Mouse (Mus musculus) B cell, adult 67 days (primary cell): ENCODE results near the gene Slpi. TPM values are rescaled to one million over a fixed set of nuclear protein-coding genes. Genes with fewer than 3 reads are reported as not detected.

Experiments used
- total RNA-seq, 2 experiments: library from RNA; stranded (reverse); gene quantifications; 4 replicates each; pipeline ENCODE4 v1.2.4; 2023

Slpi gene
- 1 to 10 TPM; 3.2 to 3.5 TPM for total RNA-seq

GRCm38 (mm10) chr2:164389020-164389419 lies at the start of gene Slpi:
Gene Slpi (minus strand): TSS chr2:164389095.

GRCm38 (mm10) chr2:164405060-164405459 lies 16.2 kb upstream of the Slpi start, which contains the start of gene Matn4:
Gene Matn4 (minus strand): TSS chr2:164405160.

GRCm38 (mm10) chr2:164402906-164403305 lies 14.0 kb upstream of the Slpi start, which contains the start of gene Rbpjl:
Gene Rbpjl (plus strand): TSS chr2:164403141.

GRCm38 (mm10) chr2:164332440-164332839 lies 56.5 kb downstream of the Slpi start, which contains the start of gene Svs5:
Gene Svs5 (plus strand): TSS chr2:164332740.

GRCm38 (mm10) chr2:164316451-164316850 lies 72.4 kb downstream of the Slpi start, which contains the start of gene Svs6:
Gene Svs6 (plus strand): TSS chr2:164316751.

Other genes with a start within 250 kb of the Slpi start
- not detected for gene Kcns1, start 218.0 kb downstream of the Slpi start, total RNA-seq
- not detected for gene Wfdc5, start 206.4 kb downstream of the Slpi start, total RNA-seq
- not detected for gene Wfdc12, start 198.5 kb downstream of the Slpi start, total RNA-seq
- gene Wfdc15a, start 189.0 kb downstream of the Slpi start, total RNA-seq: not detected
- gene Wfdc15b, start 167.4 kb downstream of the Slpi start, total RNA-seq: not detected
- gene Svs2, start 150.6 kb downstream of the Slpi start, total RNA-seq: not detected
- not detected for gene Svs3b, start 132.5 kb downstream of the Slpi start, total RNA-seq
- not detected for gene Svs4, start 110.6 kb downstream of the Slpi start, total RNA-seq
- gene Svs3a, start 99.8 kb downstream of the Slpi start, total RNA-seq: not detected
- gene Svs6, start 72.3 kb downstream of the Slpi start, total RNA-seq: not detected
- not detected for gene Svs5, start 56.4 kb downstream of the Slpi start, total RNA-seq
- gene Rbpjl, start 14.0 kb upstream of the Slpi start, total RNA-seq: under 1 TPM; 0.29 to 0.59 TPM
- under 1 TPM; 0.36 to 0.64 TPM for gene Matn4, start 16.1 kb upstream of the Slpi start, total RNA-seq
- 100 to 1,000 TPM; 156 to 168 TPM for gene Sdc4, start 54.8 kb upstream of the Slpi start, total RNA-seq
- gene Sys1, start 67.9 kb upstream of the Slpi start, total RNA-seq: 10 to 100 TPM; 58.9 to 62.8 TPM
- 1 to 10 TPM in 1 of 2 experiments, not detected in 1; 2.3 TPM for gene Gm20458, start 71.9 kb upstream of the Slpi start, total RNA-seq
- gene Trp53tg5, start 84.6 kb upstream of the Slpi start, total RNA-seq: not detected
- 1 to 10 TPM; 6.5 to 9.3 TPM for gene Dbndd2, start 97.0 kb upstream of the Slpi start, total RNA-seq
- gene Pigt, start 108.4 kb upstream of the Slpi start, total RNA-seq: 10 to 100 TPM; 72.9 to 79.0 TPM
- gene Wfdc2, start 173.3 kb upstream of the Slpi start, total RNA-seq: not detected
- not detected for gene Spint3, start 184.4 kb upstream of the Slpi start, total RNA-seq
- gene Wfdc6a, start 196.4 kb upstream of the Slpi start, total RNA-seq: not detected
- gene Eppin, start 204.5 kb upstream of the Slpi start, total RNA-seq: not detected
- not detected for gene Wfdc6b, start 224.4 kb upstream of the Slpi start, total RNA-seq
- not detected for gene Wfdc8, start 224.5 kb upstream of the Slpi start, total RNA-seq
- gene Wfdc16, start 249.7 kb upstream of the Slpi start, total RNA-seq: not detected